Mouse (Mus musculus) lung, embryonic 16.5 days (tissue): ENCODE data around the gene Rpp25l. TPM values are rescaled to one million over a fixed set of nuclear protein-coding genes. Genes with fewer than 3 reads are reported as not detected.
"Not testable (repeated sequence)": the region's sequence is repeated elsewhere in the genome, so short reads cannot be mapped to it uniquely, and the experiment has no call there.

ENCODE experiments used
- ATAC-seq: fragments of 200-750 bp; cut with Nextera tagmentation; 2 replicates; pipeline ENCODE4 v1.8.0; 2017; ENCODE audit warnings: low read depth, mild to moderate bottlenecking, moderate library complexity
- H3K27ac ChIP-seq: fragments of 300-500 bp; sonication (generic); 2 replicates; pipeline ENCODE4 v1.5.1; 2014; ENCODE audit warnings: mild to moderate bottlenecking, control low read depth, low read length
- H3K27me3 ChIP-seq: fragments of 300-500 bp; sonication (generic); 2 replicates; pipeline ENCODE4 v1.6.1; 2014; ENCODE audit warnings: low read depth, low read length, mixed read lengths; ENCODE audit not compliant: control insufficient read depth, insufficient read depth
- H3K36me3 ChIP-seq: fragments of 300-500 bp; sonication (generic); 2 replicates; pipeline ENCODE4 v1.6.1; 2014; ENCODE audit warnings: low read length; ENCODE audit not compliant: control insufficient read depth, insufficient read depth
- H3K4me1 ChIP-seq: fragments of 300-500 bp; sonication (generic); replicated peaks from 2 replicates; pipeline ENCODE4 v1.6.1; 2014; ENCODE audit warnings: low read length, mixed read lengths; ENCODE audit not compliant: control insufficient read depth, insufficient read depth
- H3K4me2 ChIP-seq: fragments of 300-500 bp; sonication (generic); 2 replicates; pipeline ENCODE4 v1.6.1; 2014; ENCODE audit warnings: low read depth, low read length, control low read depth
- H3K4me3 ChIP-seq: fragments of 300-500 bp; sonication (generic); 2 replicates; pipeline ENCODE4 v1.5.1; 2014; ENCODE audit warnings: mild to moderate bottlenecking, low read length, control low read depth
- H3K9ac ChIP-seq: fragments of 300-500 bp; sonication (generic); 2 replicates; pipeline ENCODE4 v1.6.1; 2014; ENCODE audit warnings: low read length, control low read depth
- H3K9me3 ChIP-seq: fragments of 300-500 bp; sonication (generic); 2 replicates; pipeline ENCODE4 v1.6.1; 2016; ENCODE audit warnings: low read length; ENCODE audit not compliant: control insufficient read depth
- WGBS: fragments of 180-500 bp; shearing (Covaris S2); extraction: QIAGEN DNeasy Blood & Tissue Kit; methylation state at CpG from one replicate; pipeline ENCODE4 v1.1.7; 2014; 5-methylcytosine and 5-hydroxymethylcytosine counted together
- polyA plus RNA-seq: library from polyadenylated mRNA; unstranded; fragments of >200 nt; fragmentation: Nextera tagmentation; extraction: Ambion mirVana; gene quantifications from 2 replicates; pipeline ENCODE4 v1.2.1, GENCODE M21; 2015

Rpp25l gene
- polyA plus RNA-seq, 1 experiment from 2014 or later = 80.5 TPM

DNA sequence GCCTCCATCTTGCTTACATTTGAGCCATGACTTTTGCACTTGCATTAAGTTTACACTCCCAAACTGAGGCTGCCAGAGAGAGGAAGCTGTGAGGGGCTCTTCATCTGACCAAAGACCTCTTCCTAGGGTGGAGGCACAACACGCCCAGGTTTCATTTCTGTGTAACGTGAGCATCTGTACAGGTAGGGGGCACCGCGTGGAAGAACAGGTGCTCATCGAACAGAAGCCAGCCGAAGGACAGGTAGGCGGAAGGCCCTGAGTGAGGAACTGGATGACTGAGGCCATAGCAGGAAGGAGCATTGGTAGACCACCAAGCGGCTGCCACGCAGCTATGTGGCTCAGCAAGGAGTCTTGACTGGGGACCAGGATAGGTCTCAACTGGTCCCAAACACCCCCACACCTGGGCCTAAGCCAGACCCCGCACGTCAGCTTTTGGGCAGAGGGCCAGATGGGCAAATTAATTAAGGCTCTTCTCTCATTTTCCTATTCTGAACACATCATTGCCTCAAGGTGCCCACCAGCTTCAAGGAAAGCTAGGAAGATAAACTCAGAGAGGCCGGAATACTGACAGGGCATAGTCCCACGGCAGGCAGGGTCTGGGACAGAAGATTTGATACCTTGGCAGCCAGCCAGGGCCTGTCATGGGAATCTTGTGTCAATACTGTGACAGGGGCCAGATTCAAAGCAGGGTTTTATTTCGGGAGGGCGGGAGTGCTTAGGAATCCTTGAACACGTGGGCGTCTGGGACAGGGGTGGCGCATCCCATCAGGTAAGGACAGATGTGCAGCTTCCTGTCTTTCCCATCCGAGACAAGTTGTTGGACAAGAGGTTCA lies 7.2 kb downstream of the Rpp25l start:
- WGBS = 52% methylated on average over 19 of the region's 19 CpGs
- Histone ChIP-seq H3K27ac (no peak overlapping the region), H3K4me1 (peaks cover 10% of the 10 kb centered on the region), H3K4me3 (no peak overlapping the region), H3K4me2 (no peak overlapping the region), H3K27me3 (peaks cover 3% of the 10 kb centered on the region; the same call in 1 of the 2 replicates), H3K9ac (no peak overlapping the region), H3K36me3 (peaks cover 3% of the 10 kb centered on the region; the same call in 1 of the 2 replicates), H3K9me3 (no peaks in the 10 kb centered on the region)
- 0 out of 2 replicates have a peak, but pooled peaks have one; percentile 19 for ATAC-seq

DNA sequence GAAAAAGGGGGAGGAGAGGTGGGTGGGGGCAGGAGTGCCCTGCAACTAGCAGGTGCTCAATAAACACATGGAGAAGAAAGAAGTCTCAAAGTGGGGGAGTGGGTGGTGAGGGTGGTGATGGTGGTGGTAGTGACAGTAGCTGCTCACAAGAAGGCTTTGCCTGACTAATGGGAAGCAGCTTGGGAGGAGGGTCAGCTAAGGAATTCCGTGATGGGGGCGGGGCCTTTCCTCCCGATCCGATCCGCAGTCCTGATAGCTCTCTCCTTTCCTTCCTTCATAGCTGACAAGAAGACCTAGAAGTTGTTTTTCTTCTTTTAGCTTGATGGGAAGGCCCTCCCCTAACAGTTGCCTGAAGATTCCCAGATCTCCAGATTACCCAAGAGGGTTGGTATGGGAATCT lies 8.7 kb downstream of the Rpp25l start:
- no peak for ATAC-seq
- H3K36me3 ChIP-seq = no peaks in the 10 kb centered on the region
- H3K4me2 ChIP-seq = no peak overlapping the region
- peaks cover 10% of the 10 kb centered on the region for H3K4me1 ChIP-seq
- no peak overlapping the region for H3K27ac ChIP-seq
- no peak overlapping the region for H3K4me3 ChIP-seq
- peaks cover 3% of the 10 kb centered on the region; the same call in 1 of the 2 replicates for H3K27me3 ChIP-seq
- no peaks in the 10 kb centered on the region for H3K9me3 ChIP-seq
- WGBS = 5% methylated on average over 5 of the region's 5 CpGs
- H3K9ac ChIP-seq = no peak overlapping the region

DNA sequence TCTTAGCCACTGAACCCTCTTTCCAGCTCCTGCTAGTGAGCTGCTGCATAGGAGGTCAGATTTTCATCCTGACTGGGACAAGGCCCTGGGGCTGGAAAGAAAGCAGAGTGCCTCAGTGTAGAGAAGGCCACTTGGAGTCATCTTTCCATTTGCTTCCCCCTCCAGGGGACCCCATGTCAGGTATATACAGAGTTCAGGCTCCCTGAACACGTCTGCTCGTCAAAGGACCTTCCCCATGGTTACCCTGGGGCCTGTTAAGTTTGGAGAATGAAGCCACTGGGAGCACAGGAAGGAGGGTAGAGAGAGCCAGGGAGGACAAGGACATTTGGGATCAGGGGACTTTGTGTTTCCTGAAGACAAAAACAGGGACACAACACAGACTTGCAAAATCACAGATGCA lies 11.1 kb downstream of the Rpp25l start:
- not testable (repeated sequence) for H3K4me3 ChIP-seq, H3K4me1 ChIP-seq, H3K36me3 ChIP-seq, H3K9me3 ChIP-seq, H3K9ac ChIP-seq, H3K4me2 ChIP-seq, ATAC-seq, H3K27me3 ChIP-seq, H3K27ac ChIP-seq
- WGBS = 61% methylated on average over 2 of the region's 2 CpGs

DNA sequence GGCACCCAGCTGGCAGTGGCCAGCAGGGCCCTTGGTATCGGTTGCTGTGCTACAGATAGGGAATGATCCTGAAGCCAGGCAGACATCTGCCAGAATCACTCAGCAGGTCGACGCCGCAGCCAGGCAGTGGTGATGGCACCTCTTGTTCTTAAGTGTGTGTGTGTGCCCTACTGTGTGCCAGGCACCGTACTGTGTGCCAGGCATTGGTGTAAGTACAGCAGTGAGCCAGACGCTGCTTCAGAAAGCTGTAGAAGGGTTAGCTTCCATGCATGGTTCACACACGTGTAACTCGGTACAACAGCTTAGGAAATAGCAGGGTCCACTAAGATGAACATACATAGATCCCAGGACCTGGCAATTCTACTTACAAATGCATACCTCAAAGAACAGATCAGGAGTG lies 13.1 kb downstream of the Rpp25l start:
- H3K9me3 ChIP-seq, H3K4me1 ChIP-seq, H3K4me2 ChIP-seq, H3K36me3 ChIP-seq, H3K9ac ChIP-seq, ATAC-seq, H3K4me3 ChIP-seq, H3K27me3 ChIP-seq, H3K27ac ChIP-seq: not testable (repeated sequence)
- 86% methylated on average over 2 of the region's 8 CpGs for WGBS

DNA sequence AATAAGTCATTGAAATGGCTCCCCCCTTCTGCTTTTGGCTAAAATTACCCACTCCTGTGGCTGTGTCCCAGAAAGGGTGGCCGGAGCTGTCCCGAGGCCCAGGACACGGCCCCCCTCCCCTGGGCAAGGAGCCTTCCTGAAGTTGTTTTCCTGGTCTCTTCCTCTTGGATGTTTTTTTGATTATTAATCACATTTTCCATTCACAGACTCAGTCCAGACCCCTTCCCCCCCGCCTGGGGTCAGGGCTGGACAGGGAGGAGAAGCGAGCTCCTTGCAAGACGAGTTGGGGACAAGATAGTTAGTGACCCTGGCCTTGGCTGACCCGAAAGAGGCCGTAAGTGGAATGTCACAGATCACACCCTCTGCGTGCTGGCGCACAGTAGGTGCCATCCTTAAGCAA lies 13.6 kb downstream of the Rpp25l start, which contains the start of gene Il11ra1:
Gene Il11ra1, plus strand, starts transcription at position 207 of the 400 bp plus-strand sequence.
- H3K27me3 ChIP-seq, H3K36me3 ChIP-seq, H3K27ac ChIP-seq, H3K4me3 ChIP-seq, H3K4me1 ChIP-seq, H3K9ac ChIP-seq, H3K9me3 ChIP-seq, H3K4me2 ChIP-seq, ATAC-seq: not testable (repeated sequence)
- WGBS = 65% methylated on average over 9 of the region's 10 CpGs

DNA sequence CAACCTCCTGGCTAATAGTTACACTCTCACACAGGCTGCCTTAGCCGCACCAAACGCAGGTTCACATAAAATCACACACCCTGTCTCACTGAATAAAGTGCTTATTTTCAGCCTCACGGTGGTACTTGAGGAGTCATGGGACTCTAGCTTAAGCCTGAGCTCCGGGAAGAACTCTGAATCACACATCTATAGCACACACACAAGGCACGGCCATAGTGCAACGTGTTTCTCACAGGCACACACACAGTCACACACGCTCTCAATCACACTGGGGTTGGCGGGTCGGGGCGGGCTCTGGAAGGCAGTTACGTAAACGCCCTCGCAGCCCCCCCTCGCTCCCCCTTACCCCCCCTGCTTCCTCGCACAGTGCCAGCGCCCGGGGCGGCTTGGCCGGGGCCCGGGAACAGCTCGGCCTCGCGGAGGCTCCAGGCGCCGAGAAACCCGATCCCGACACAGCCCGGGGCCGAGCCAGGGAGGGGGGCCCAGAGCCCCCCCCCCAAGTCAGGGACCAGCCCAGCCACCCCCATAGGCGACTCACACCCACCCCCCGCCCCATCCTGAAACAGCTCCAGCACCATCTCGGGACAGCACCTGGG lies 14.8 kb downstream of the Rpp25l start:
- 6% methylated on average over 13 of the region's 32 CpGs for WGBS
- H3K4me2 ChIP-seq = peak overlapping the region; percentile 8; the same call in 1 of the 2 replicates
- H3K36me3 ChIP-seq, H3K27ac ChIP-seq, ATAC-seq, H3K27me3 ChIP-seq, H3K9me3 ChIP-seq, H3K4me1 ChIP-seq, H3K9ac ChIP-seq, H3K4me3 ChIP-seq: not testable (repeated sequence)

DNA sequence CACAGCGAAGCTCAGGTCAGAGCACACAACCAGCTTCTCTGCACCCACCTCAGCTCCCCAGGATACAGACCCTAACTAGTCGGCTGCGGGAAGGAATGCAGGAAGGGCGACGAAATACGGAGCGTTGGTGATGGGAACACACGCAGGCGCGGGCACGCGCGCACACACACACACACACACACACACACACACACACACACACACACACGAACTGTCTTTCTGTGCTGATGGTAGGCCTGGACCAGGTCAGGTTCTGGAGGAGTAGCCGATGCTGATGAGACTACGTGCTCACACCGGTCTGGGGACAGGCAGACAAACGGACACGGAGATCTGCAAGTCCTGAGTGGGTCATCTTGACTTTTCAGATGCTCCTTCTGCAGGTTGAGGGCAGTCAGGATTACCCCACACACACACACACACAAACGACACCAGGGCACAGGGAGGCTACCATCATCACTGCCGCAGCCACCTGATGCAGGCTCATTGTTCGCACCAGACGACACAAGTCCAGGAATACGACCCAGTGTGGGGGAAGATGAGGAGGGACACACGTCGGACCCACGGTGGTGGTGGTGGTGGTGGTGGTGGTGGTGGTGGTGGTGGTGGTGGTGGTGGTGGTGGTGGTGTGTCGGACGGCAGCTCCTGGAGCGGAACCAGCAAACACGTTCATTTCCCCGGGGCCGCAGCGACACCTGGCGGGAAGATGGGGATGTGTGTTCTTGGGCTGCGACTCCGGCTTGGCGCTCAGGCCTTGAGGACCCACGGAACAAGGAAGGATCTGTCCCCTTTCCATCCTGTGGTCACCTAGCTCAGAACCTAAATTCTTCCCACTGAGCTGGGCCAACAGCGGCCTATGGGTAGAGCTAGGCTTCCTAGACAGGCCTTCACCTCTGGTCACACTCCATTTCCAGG lies 16.1 kb downstream of the Rpp25l start, which contains the start of gene Cntfr:
Gene Cntfr, minus strand, starts transcription at position 160 of the 912 bp plus-strand sequence.
- H3K9me3 ChIP-seq, H3K27ac ChIP-seq, H3K4me3 ChIP-seq, H3K27me3 ChIP-seq, H3K36me3 ChIP-seq, H3K4me1 ChIP-seq, ATAC-seq, H3K9ac ChIP-seq: not testable (repeated sequence)
- H3K4me2 ChIP-seq = peak within 1 kb of the TSS; percentile 35
- WGBS = 14% methylated on average over 31 of the region's 40 CpGs

DNA sequence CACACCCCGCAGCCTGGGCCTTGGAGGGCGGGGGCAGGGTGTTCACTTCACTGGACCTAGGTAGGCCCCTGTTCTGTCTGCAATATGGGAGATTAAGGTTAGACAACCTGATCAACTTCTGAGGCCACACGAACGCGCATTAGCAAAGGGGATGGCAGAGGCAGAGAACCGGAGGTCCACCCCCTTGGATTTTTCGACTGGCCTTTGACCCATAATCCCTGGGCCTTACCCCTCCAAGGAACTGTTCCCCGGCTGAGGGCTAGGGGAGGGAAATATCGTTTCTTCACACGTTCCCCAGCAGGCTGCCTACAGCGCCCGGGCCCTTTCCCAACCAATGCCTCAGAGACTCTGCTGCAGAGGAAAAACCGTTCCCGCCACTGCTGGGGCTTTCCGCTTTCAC lies 16.9 kb downstream of the Rpp25l start:
- not testable (repeated sequence) for ATAC-seq, H3K4me3 ChIP-seq, H3K4me2 ChIP-seq, H3K27me3 ChIP-seq, H3K36me3 ChIP-seq, H3K9ac ChIP-seq, H3K27ac ChIP-seq, H3K9me3 ChIP-seq, H3K4me1 ChIP-seq
- 13% methylated on average over 9 of the region's 15 CpGs for WGBS

DNA sequence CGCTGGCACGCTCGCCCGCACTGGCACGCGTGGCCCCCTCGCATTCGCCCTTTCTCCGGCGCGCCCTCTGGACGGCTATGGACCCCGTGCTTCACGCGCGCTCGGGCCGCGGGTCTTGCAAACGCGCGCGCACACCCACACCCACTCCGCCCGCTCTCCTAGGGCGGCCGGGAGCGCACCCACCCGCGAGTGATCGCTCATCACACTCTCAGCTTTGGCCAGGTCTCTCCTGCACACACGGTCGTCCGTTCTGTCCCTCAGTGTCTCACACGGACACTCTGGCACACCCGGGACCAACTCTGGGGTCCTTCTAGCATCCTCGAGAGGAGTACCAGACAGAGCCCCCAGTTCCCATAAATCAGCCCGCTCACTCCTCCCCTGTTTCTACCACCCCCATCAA lies 17.5 kb downstream of the Rpp25l start:
- WGBS = 3% methylated on average over 11 of the region's 38 CpGs
- not testable (repeated sequence) for H3K27me3 ChIP-seq, H3K36me3 ChIP-seq, H3K27ac ChIP-seq, H3K4me1 ChIP-seq, ATAC-seq, H3K9me3 ChIP-seq, H3K9ac ChIP-seq
- H3K4me3 ChIP-seq = peak overlapping the region; percentile 19; the same call in 1 of the 2 replicates
- peak overlapping the region; percentile 35; the same call in 1 of the 2 replicates for H3K4me2 ChIP-seq
